In the genomic region with DNA sequence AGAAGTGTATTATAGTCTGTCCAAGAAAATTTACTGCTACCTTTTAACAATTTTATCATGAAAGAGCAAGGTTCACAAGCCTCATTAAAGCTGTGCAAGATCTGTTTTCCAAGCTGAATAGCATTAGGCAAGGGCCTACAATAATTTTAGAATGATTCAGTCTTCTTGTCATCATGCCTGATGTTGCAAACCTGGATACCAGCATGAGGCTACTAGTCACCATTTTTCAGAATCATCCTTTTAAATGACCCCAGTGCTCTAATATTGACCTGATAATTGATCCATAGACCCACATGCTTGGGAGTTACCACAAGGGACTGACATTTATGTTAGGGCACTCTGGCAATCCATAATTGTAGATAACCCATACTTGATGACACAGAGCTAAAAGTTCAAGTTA, we compare ENCODE assay signal across 20 mouse cellular contexts.
"Had no signal": no experiment of that assay in that cellular context is flagged by ENCODE, and none has a peak within 500 bp of the region (broad histone marks: within the 10 kb centered on the region; RNA-seq: fewer than 3 reads in every experiment).

No protein-coding gene starts in this region.

- H3K4me3 ChIP-seq: heart, adult 2 months; heart, embryonic 12.5 days; hindbrain, embryonic 13.5 days; hindbrain, embryonic 15.5 days; limb, embryonic 13.5 days; limb, embryonic 15.5 days; liver, embryonic 12.5 days had no signal

- ATAC-seq: hindbrain, postnatal 0 days; liver, embryonic 12.5 days had no signal

- H3K4me1 ChIP-seq: heart, embryonic 12.5 days; hindbrain, embryonic 13.5 days; hindbrain, embryonic 15.5 days; limb, embryonic 13.5 days; limb, embryonic 15.5 days; liver, embryonic 12.5 days had no signal

- H3K9ac ChIP-seq: heart, embryonic 12.5 days; hindbrain, embryonic 13.5 days; hindbrain, embryonic 15.5 days; limb, embryonic 13.5 days; limb, embryonic 15.5 days; liver, embryonic 12.5 days; liver, embryonic 14.5 days had no signal

- DNase-seq: gastrocnemius, postnatal 10 days; gastrocnemius, postnatal 25 days; heart, adult 2 months; heart, postnatal 10 days; heart, postnatal 36 days; kidney, adult 18-20 months; kidney, adult 8-10 months; kidney, postnatal 10 days; kidney, postnatal 25 days; layer of hippocampus, adult 9-11 months; layer of hippocampus, postnatal 36 days; left cerebral cortex, postnatal 4 days had no signal

- H3K27me3 ChIP-seq: heart, embryonic 12.5 days; hindbrain, embryonic 13.5 days; hindbrain, embryonic 15.5 days; limb, embryonic 13.5 days; limb, embryonic 15.5 days; liver, embryonic 12.5 days had no signal

- H3K9me3 ChIP-seq: heart, embryonic 12.5 days; hindbrain, embryonic 13.5 days; hindbrain, embryonic 15.5 days; limb, embryonic 13.5 days; limb, embryonic 15.5 days; liver, embryonic 12.5 days had no signal

- H3K4me2 ChIP-seq: heart, embryonic 12.5 days; hindbrain, embryonic 13.5 days; hindbrain, embryonic 15.5 days; limb, embryonic 13.5 days; limb, embryonic 15.5 days; liver, embryonic 12.5 days had no signal

- H3K36me3 ChIP-seq: heart, embryonic 12.5 days; hindbrain, embryonic 13.5 days; hindbrain, embryonic 15.5 days; limb, embryonic 13.5 days; limb, embryonic 15.5 days; liver, embryonic 12.5 days had no signal

- H3K27ac ChIP-seq: heart, adult 2 months; hindbrain, embryonic 13.5 days; hindbrain, embryonic 15.5 days; hindbrain, postnatal 0 days; limb, embryonic 13.5 days; limb, embryonic 15.5 days; liver, embryonic 12.5 days; liver, embryonic 14.5 days had no signal
